Mouse (Mus musculus) brain, embryonic 14.5 days (tissue): ENCODE measurements around the gene Abca9. TPM values are rescaled to one million over a fixed set of nuclear protein-coding genes. Genes with fewer than 3 reads are reported as not detected.
A peak's percentile ranks its signal among the peaks of the same experiment; 100 is the strongest.

Source experiments
- DNase-seq: peaks from one replicate; pipeline ENCODE4 v3.0.0-alpha.2; 2011; ENCODE audit warnings: low read depth
- CTCF ChIP-seq: fragments of 200-500 bp; IDR thresholded peaks from 2 replicates; pipeline ENCODE4 v1.5.1; 2012; ENCODE audit warnings: inconsistent platforms, mild to moderate bottlenecking, moderate library complexity, borderline replicate concordance; ENCODE audit not compliant: insufficient read depth, insufficient read length; ENCODE audit errors: extremely low read depth
- POLR2A ChIP-seq: fragments of 200-500 bp; IDR thresholded peaks from 2 replicates; pipeline ENCODE4 v1.6.1; 2012; ENCODE audit warnings: mild to moderate bottlenecking, inconsistent platforms, borderline replicate concordance; ENCODE audit not compliant: poor library complexity, insufficient read depth, insufficient read length, severe bottlenecking; ENCODE audit errors: extremely low read depth
- polyA plus RNA-seq: library from polyadenylated mRNA; depleted of rRNA; stranded (reverse); fragments of >200 nt; gene quantifications from 2 replicates; pipeline ENCODE4 v1.2.3, GENCODE M21; 2012; rRNA removed

Gene Abca9
- polyA plus RNA-seq: 2.5 and 4.2 TPM in 2 replicates

- DNase-seq: peak; percentile 55
- TF ChIP-seq CTCF: no peak
- no peak for TF ChIP-seq POLR2A
These were observed at the start of gene Abca9 for GRCm38 (mm10) chr11:110167459-110168251. Abca9 (minus strand) TSS chr11:110168196.

- TF ChIP-seq CTCF (no peak), POLR2A (no peak)
- DNase-seq: peak; percentile 7
These were observed 49.1 kb upstream of the Abca9 start for GRCm38 (mm10) chr11:110217118-110217517.

- TF ChIP-seq POLR2A: no peak
- TF ChIP-seq CTCF: no peak
- no peak for DNase-seq
These were observed 35.9 kb upstream of the Abca9 start for GRCm38 (mm10) chr11:110203930-110204329.

GRCm38 (mm10) chr11:110198882-110199281 lies 30.9 kb upstream of the Abca9 start:
- TF ChIP-seq CTCF (no peak), POLR2A (no peak)
- DNase-seq: no peak

GRCm38 (mm10) chr11:110196561-110197306 lies 28.7 kb upstream of the Abca9 start:
- no peak for TF ChIP-seq POLR2A
- TF ChIP-seq CTCF: no peak
- DNase-seq: no peak

GRCm38 (mm10) chr11:110195310-110195709 lies 27.3 kb upstream of the Abca9 start:
- TF ChIP-seq POLR2A (no peak), CTCF (no peak)
- DNase-seq: no peak

- TF ChIP-seq CTCF (no peak), POLR2A (no peak)
- no peak for DNase-seq
These were observed 3.2 kb upstream of the Abca9 start for GRCm38 (mm10) chr11:110171212-110171611.

GRCm38 (mm10) chr11:110165822-110166221 lies 2.2 kb downstream of the Abca9 start:
- DNase-seq: peak; percentile 1
- TF ChIP-seq CTCF (no peak), POLR2A (no peak)

GRCm38 (mm10) chr11:110165409-110165808 lies 2.6 kb downstream of the Abca9 start:
- DNase-seq: no peak
- TF ChIP-seq CTCF (no peak), POLR2A (no peak)

GRCm38 (mm10) chr11:110157059-110157458 lies 10.9 kb downstream of the Abca9 start:
- DNase-seq: no peak

GRCm38 (mm10) chr11:110155985-110156384 lies 12.0 kb downstream of the Abca9 start:
- DNase-seq: peak; percentile 36
- TF ChIP-seq CTCF: no peak
- TF ChIP-seq POLR2A: no peak

More at GRCm38 (mm10) chr11:110157059-110157458, 10.9 kb downstream of the Abca9 start:
- TF ChIP-seq POLR2A: no peak
- no peak for TF ChIP-seq CTCF
